Mouse (Mus musculus): ENCODE data around the gene Irs2. TPM values are rescaled to one million over a fixed set of nuclear protein-coding genes. Genes with fewer than 3 reads are reported as not detected.

The Irs2 gene
- total RNA-seq, 2 experiments from 2014 or later: 2.3 to 5.3 TPM

GRCm38 (mm10) chr8:10960277-10960819, 47.9 kb downstream of the Irs2 start:
- ATAC-seq (replicated peaks; ENCODE audit: poor library complexity, severe bottlenecking): no peak

- no peak for ATAC-seq (replicated peaks; ENCODE audit: poor library complexity, severe bottlenecking)
Measured at GRCm38 (mm10) chr8:10957292-10957955, 50.8 kb downstream of the Irs2 start.

GRCm38 (mm10) chr8:10953346-10954053, 54.8 kb downstream of the Irs2 start:
- peak; percentile 70 for ATAC-seq (replicated peaks; ENCODE audit: poor library complexity, severe bottlenecking)

GRCm38 (mm10) chr8:10952706-10953105, 55.6 kb downstream of the Irs2 start:
- no peak for ATAC-seq (replicated peaks; ENCODE audit: poor library complexity, severe bottlenecking)

- ATAC-seq (replicated peaks; ENCODE audit: poor library complexity, severe bottlenecking): no peak
Measured at GRCm38 (mm10) chr8:10952235-10952634, 56.0 kb downstream of the Irs2 start.

- ATAC-seq (replicated peaks; ENCODE audit: poor library complexity, severe bottlenecking): no peak
Measured at GRCm38 (mm10) chr8:10951567-10951966, 56.7 kb downstream of the Irs2 start.

GRCm38 (mm10) chr8:10945939-10946740, 62.1 kb downstream of the Irs2 start:
- ATAC-seq (replicated peaks; ENCODE audit: poor library complexity, severe bottlenecking): peak; percentile 85

- ATAC-seq (replicated peaks; ENCODE audit: poor library complexity, severe bottlenecking): no peak; the same call in 1 of the 2 replicates
Measured at GRCm38 (mm10) chr8:10945490-10945889, 62.8 kb downstream of the Irs2 start.

GRCm38 (mm10) chr8:10943314-10944060, 64.8 kb downstream of the Irs2 start:
- ATAC-seq (replicated peaks; ENCODE audit: poor library complexity, severe bottlenecking): no peak

- ATAC-seq (replicated peaks; ENCODE audit: poor library complexity, severe bottlenecking): no peak
Measured at GRCm38 (mm10) chr8:10939883-10940282, 68.4 kb downstream of the Irs2 start.

GRCm38 (mm10) chr8:10939210-10939782, 69.0 kb downstream of the Irs2 start:
- ATAC-seq (replicated peaks; ENCODE audit: poor library complexity, severe bottlenecking): no peak

GRCm38 (mm10) chr8:10938284-10938683, 70.0 kb downstream of the Irs2 start:
- no peak for ATAC-seq (replicated peaks; ENCODE audit: poor library complexity, severe bottlenecking)

GRCm38 (mm10) chr8:10936646-10937045, 71.6 kb downstream of the Irs2 start:
- no peak for ATAC-seq (replicated peaks; ENCODE audit: poor library complexity, severe bottlenecking)

- ATAC-seq (replicated peaks; ENCODE audit: poor library complexity, severe bottlenecking): no peak
Measured at GRCm38 (mm10) chr8:10935231-10935630, 73.0 kb downstream of the Irs2 start.

Data from granulocyte monocyte progenitor cell, adult 5-6 weeks (primary cell).